In the genomic region with DNA sequence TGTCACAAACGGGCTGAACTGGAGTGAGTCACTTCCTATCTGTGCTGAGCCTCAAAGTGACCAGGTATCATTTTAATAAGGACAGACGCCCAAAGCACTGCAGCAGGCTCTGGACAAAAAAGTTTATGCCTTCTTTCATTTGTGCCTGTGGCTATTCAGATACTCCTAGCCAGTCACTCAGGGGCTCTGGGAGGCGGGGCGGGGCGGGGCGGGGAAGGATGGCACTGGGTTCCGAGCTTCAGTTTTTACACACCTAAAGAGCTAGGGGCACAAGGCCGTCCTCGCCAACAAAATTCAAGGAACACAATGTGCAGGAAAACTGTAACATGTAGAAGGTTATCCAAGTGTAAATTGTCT, we compare ENCODE assay signal across 8 mouse cellular contexts. TPM values are rescaled to one million over a fixed set of nuclear protein-coding genes. Genes with fewer than 3 reads are reported as not detected.
A peak's percentile ranks its signal among the peaks of the same experiment; 100 is the strongest.
DNase-seq lines count a peak whose midpoint lies in the region; ATAC-seq and TF ChIP-seq lines count a peak whose summit lies in the region.

No protein-coding gene starts in this region.

- WGBS in forebrain, embryonic 12.5 days, result 3% methylated on average over 9 of the region's 9 CpGs
- 7% methylated on average over 9 of the region's 9 CpGs for WGBS in limb, embryonic 14.5 days
- WGBS in neural tube, embryonic 12.5 days, result 4% methylated on average over 9 of the region's 9 CpGs

- H3K9ac ChIP-seq in forebrain, embryonic 12.5 days, result 0 out of 2 replicates have a peak overlapping the region, but pooled peaks have one; percentile 84
- H3K9ac ChIP-seq in limb, embryonic 14.5 days (ENCODE audit: low read depth, low read length, severe bottlenecking), result peak overlapping the region; percentile 93; the same call in 1 of the 2 replicates
- H3K9ac ChIP-seq in neural tube, embryonic 12.5 days, result no peak overlapping the region

- peaks cover 6% of the 10 kb centered on the region; the same call in 1 of the 2 replicates for H3K9me3 ChIP-seq in E14TG2a.4 (ENCODE audit: low read length)
- H3K9me3 ChIP-seq in forebrain, embryonic 12.5 days, result no peaks in the 10 kb centered on the region
- no peaks in the 10 kb centered on the region for H3K9me3 ChIP-seq in limb, embryonic 14.5 days (ENCODE audit: control insufficient read depth, low read length)
- H3K9me3 ChIP-seq in neural tube, embryonic 12.5 days, result no peaks in the 10 kb centered on the region

- H3K27ac ChIP-seq in forebrain, embryonic 12.5 days, result no peak overlapping the region
- H3K27ac ChIP-seq in limb, embryonic 14.5 days (replicated peaks; ENCODE audit: low read depth, low read length), result no peak overlapping the region
- no peak overlapping the region for H3K27ac ChIP-seq in neural tube, embryonic 12.5 days

- no peaks in the 10 kb centered on the region for H3K36me3 ChIP-seq in E14TG2a.4 (ENCODE audit: insufficient read depth, low read length)
- no peaks in the 10 kb centered on the region for H3K36me3 ChIP-seq in forebrain, embryonic 12.5 days (replicated peaks)
- H3K36me3 ChIP-seq in limb, embryonic 14.5 days (ENCODE audit: control insufficient read depth, insufficient read depth, low read length), result no peaks in the 10 kb centered on the region
- H3K36me3 ChIP-seq in neural tube, embryonic 12.5 days, result no peaks in the 10 kb centered on the region

- ATAC-seq in forebrain, embryonic 12.5 days (ENCODE audit: low FRiP score), result peak; percentile 85
- peak; percentile 71; the same call in 1 of the 2 replicates for ATAC-seq in limb, embryonic 14.5 days (ENCODE audit: low FRiP score, low read depth)
- peak; percentile 86 for ATAC-seq in neural tube, embryonic 12.5 days (ENCODE audit: low FRiP score, low read depth)

- TF ChIP-seq CTCF in E14TG2a.4 (conservative IDR thresholded peaks at IDR 0.05; ENCODE audit: low read length), result no peak

- no peaks in the 10 kb centered on the region for H3K4me1 ChIP-seq in E14TG2a.4 (replicated peaks; ENCODE audit: low read depth, low read length)
- peaks cover 10% of the 10 kb centered on the region; the same call in 1 of the 2 replicates for H3K4me1 ChIP-seq in forebrain, embryonic 12.5 days
- H3K4me1 ChIP-seq in limb, embryonic 14.5 days (ENCODE audit: control insufficient read depth, insufficient read depth, low read length), result no peaks in the 10 kb centered on the region; the same call in 1 of the 2 replicates
- no peaks in the 10 kb centered on the region for H3K4me1 ChIP-seq in neural tube, embryonic 12.5 days

- H3K27me3 ChIP-seq in E14TG2a.4 (ENCODE audit: insufficient read depth, low read length), result peaks cover 26% of the 10 kb centered on the region
- H3K27me3 ChIP-seq in forebrain, embryonic 12.5 days, result no peaks in the 10 kb centered on the region
- H3K27me3 ChIP-seq in limb, embryonic 14.5 days (ENCODE audit: control insufficient read depth, insufficient read depth, low read length), result no peaks in the 10 kb centered on the region
- H3K27me3 ChIP-seq in neural tube, embryonic 12.5 days (replicated peaks), result no peaks in the 10 kb centered on the region

- DNase-seq in gastrocnemius, postnatal 10 days, result peak; percentile 6
- DNase-seq in gastrocnemius, adult 18-20 months (ENCODE audit: low spot score), result no peak
- no peak for DNase-seq in limb, embryonic 14.5 days (ENCODE audit: low spot score)
- no peak for DNase-seq in thymus, postnatal 36 days
- no peak for DNase-seq in gastrocnemius, postnatal 25 days

- H3K4me3 ChIP-seq in E14TG2a.4 (replicated peaks; ENCODE audit: low read length), result peak overlapping the region; percentile 81; the same call in 1 of the 2 replicates
- H3K4me3 ChIP-seq in forebrain, embryonic 12.5 days (replicated peaks), result peak overlapping the region; percentile 70
- H3K4me3 ChIP-seq in limb, embryonic 14.5 days (replicated peaks; ENCODE audit: low read length), result peak overlapping the region; percentile 83
- H3K4me3 ChIP-seq in neural tube, embryonic 12.5 days, result peak overlapping the region; percentile 78

- no peak for TF ChIP-seq POLR2A in limb, embryonic 14.5 days (IDR thresholded peaks at IDR 0.05; ENCODE audit: borderline replicate concordance, extremely low read depth, insufficient read depth, insufficient read length)

- peak overlapping the region; percentile 85 for H3K4me2 ChIP-seq in forebrain, embryonic 12.5 days
- peak overlapping the region; percentile 80 for H3K4me2 ChIP-seq in limb, embryonic 14.5 days (replicated peaks; ENCODE audit: low read depth, low read length, severe bottlenecking)
- peak overlapping the region; percentile 89 for H3K4me2 ChIP-seq in neural tube, embryonic 12.5 days (replicated peaks)

RNA-seq across cellular contexts. Expression of a gene that starts 0.3 kb away (rescaled TPM):
- 10 to 100 TPM; 29.1 to 31.2 TPM for total RNA-seq in gastrocnemius, postnatal 10 days (2021)
- 10 to 100 TPM; 24.0 to 27.4 TPM for total RNA-seq in gastrocnemius, adult 18-20 months (2021)
- polyA plus RNA-seq in forebrain, embryonic 12.5 days (2016; fragmentation: Nextera tagmentation; extraction: Ambion mirVana), result 26.2 and 27.8 TPM in 2 replicates
- 15.3 and 17.1 TPM in 2 replicates for polyA plus RNA-seq in limb, embryonic 14.5 days (2012; rRNA removed)
- 32.0 and 36.3 TPM in 2 replicates for polyA plus RNA-seq in limb, embryonic 14.5 days (2014; fragmentation: Nextera tagmentation; extraction: Ambion mirVana)
- 20.9 and 23.2 TPM in 2 replicates for polyA plus RNA-seq in neural tube, embryonic 12.5 days (2016; fragmentation: Nextera tagmentation; extraction: Ambion mirVana)
- total RNA-seq in gastrocnemius, postnatal 25 days (2021), result 10 to 100 TPM; 23.4 to 27.3 TPM
